Mouse (Mus musculus) MEL (cell line): ENCODE data around the gene Abtb1.

ENCODE experiments used
- CTCF ChIP-seq, 3 experiments: IDR thresholded peaks in 2 of 3; conservative IDR thresholded peaks in 1 of 3; 2 replicates each; pipeline ENCODE4 v1.5.1; 2011 to 2012; ENCODE audit warnings: low read length in 3 of 3, low read depth in 2 of 3, mild to moderate bottlenecking in 2 of 3, improper control_type of control experiment in 1 of 3, inconsistent platforms in 1 of 3, mixed read lengths in 1 of 3, moderate library complexity in 1 of 3; ENCODE audit not compliant: control insufficient read depth in 1 of 3, insufficient read depth in 1 of 3, poor library complexity in 1 of 3, severe bottlenecking in 1 of 3
- E2F4 ChIP-seq: IDR thresholded peaks from 2 replicates; pipeline ENCODE4 v1.6.1; 2011; ENCODE audit warnings: low read depth, low read length, improper control_type of control experiment, borderline replicate concordance
- GABPA ChIP-seq: IDR thresholded peaks from 2 replicates; pipeline ENCODE4 v1.6.1; 2012; ENCODE audit warnings: low read depth, mild to moderate bottlenecking, inconsistent platforms, low read length, improper control_type of control experiment, moderate library complexity
- HCFC1 ChIP-seq: IDR thresholded peaks from 2 replicates; pipeline ENCODE4 v1.6.1; 2012; ENCODE audit warnings: low read depth, mild to moderate bottlenecking, inconsistent platforms, low read length, improper control_type of control experiment, moderate library complexity
- USF2 ChIP-seq, 2 experiments: IDR thresholded peaks; 2 replicates each; pipeline ENCODE4 v1.6.1; 2011 to 2012; ENCODE audit warnings: improper control_type of control experiment in 2 of 2, low read length in 2 of 2, borderline replicate concordance in 1 of 2, inconsistent platforms in 1 of 2, low read depth in 1 of 2, mild to moderate bottlenecking in 1 of 2; ENCODE audit not compliant: insufficient read depth in 1 of 2

DNA sequence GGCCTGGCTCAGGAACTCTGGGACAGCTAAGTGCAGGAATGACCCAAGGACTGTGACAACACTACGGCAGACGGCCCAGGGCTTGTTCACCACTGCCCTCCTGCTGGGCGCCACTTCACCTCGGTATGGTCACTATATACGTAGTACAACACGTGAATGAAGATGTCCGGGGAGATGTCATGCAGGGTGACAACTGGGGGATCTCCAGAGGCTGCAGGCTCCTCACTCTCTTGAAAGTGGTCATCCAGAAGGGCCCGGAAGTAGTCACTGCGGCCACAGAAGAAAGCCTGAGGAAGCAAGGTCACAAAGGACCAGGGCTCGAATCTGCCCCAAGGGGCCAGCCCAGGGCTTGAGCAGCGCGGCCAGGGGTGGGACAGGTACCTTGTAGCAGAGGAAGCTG is 3.8 kb downstream of the Abtb1 start:
- TF ChIP-seq CTCF (IDR thresholded peaks at IDR 0.05 in 2 of 3, conservative IDR thresholded peaks at IDR 0.05 in 1 of 3; ENCODE audit: control insufficient read depth in 1 of 3, insufficient read depth in 1 of 3, low read depth in 2 of 3, low read length in 3 of 3, poor library complexity in 1 of 3, severe bottlenecking in 1 of 3) (no peak), GABPA (no peak), E2F4 (no peak), HCFC1 (no peak), USF2 (IDR thresholded peaks at IDR 0.05; ENCODE audit: borderline replicate concordance in 1 of 2, insufficient read depth in 1 of 2, low read depth in 1 of 2, low read length in 2 of 2) (no peak)
